Mouse (Mus musculus) c-Kit-negative CD71-positive TER-119-positive erythroid progenitor cells, embryonic 14.5 days (primary cell): ENCODE results near the gene Hcn3.
A peak's percentile ranks its signal among the peaks of the same experiment; 100 is the strongest.

Source experiments
- DNase-seq: peaks from one replicate; pipeline ENCODE4 v3.0.0-alpha.2; 2013; ENCODE audit warnings: low read depth, low spot score

The Hcn3 gene

GRCm38 (mm10) chr3:89147101-89147978 is 12.7 kb downstream of the Hcn3 start:
- DNase-seq, result peak; percentile 60

GRCm38 (mm10) chr3:89145566-89145965 is 14.4 kb downstream of the Hcn3 start:
- no peak for DNase-seq

GRCm38 (mm10) chr3:89144821-89145220 is 15.2 kb downstream of the Hcn3 start:
- no peak for DNase-seq

- peak; percentile 52 for DNase-seq
Measured at GRCm38 (mm10) chr3:89136365-89136764, 23.6 kb downstream of the Hcn3 start.

GRCm38 (mm10) chr3:89135958-89136357 is 24.0 kb downstream of the Hcn3 start, which contains the start of gene Pklr:
Gene Pklr, plus strand, starts transcription at chr3:89136142.
- peak; percentile 49 for DNase-seq

GRCm38 (mm10) chr3:89133752-89134151 is 26.2 kb downstream of the Hcn3 start:
- DNase-seq, result peak; percentile 42

- no peak for DNase-seq
Measured at GRCm38 (mm10) chr3:89133063-89133450, 26.9 kb downstream of the Hcn3 start.

GRCm38 (mm10) chr3:89132285-89133062 is 27.5 kb downstream of the Hcn3 start:
- DNase-seq, result peak; percentile 67

GRCm38 (mm10) chr3:89131816-89132215 is 28.2 kb downstream of the Hcn3 start:
- no peak for DNase-seq

GRCm38 (mm10) chr3:89129908-89130307 is 30.1 kb downstream of the Hcn3 start:
- DNase-seq, result no peak

- no peak for DNase-seq
Measured at GRCm38 (mm10) chr3:89125981-89126380, 34.0 kb downstream of the Hcn3 start.

- no peak for DNase-seq
Measured at GRCm38 (mm10) chr3:89124241-89124640, 35.8 kb downstream of the Hcn3 start.

GRCm38 (mm10) chr3:89123313-89123712 is 36.7 kb downstream of the Hcn3 start:
- DNase-seq, result no peak

- peak; percentile 57 for DNase-seq
Measured at GRCm38 (mm10) chr3:89115522-89115921, 44.5 kb downstream of the Hcn3 start.

GRCm38 (mm10) chr3:89113058-89113457 is 46.9 kb downstream of the Hcn3 start:
- no peak for DNase-seq

- no peak for DNase-seq
Measured at GRCm38 (mm10) chr3:89108146-89108545, 51.9 kb downstream of the Hcn3 start.

GRCm38 (mm10) chr3:89107545-89107944 is 52.5 kb downstream of the Hcn3 start:
- no peak for DNase-seq

GRCm38 (mm10) chr3:89106881-89107280 is 53.1 kb downstream of the Hcn3 start:
- no peak for DNase-seq

GRCm38 (mm10) chr3:89103291-89103595 is 56.8 kb downstream of the Hcn3 start:
- DNase-seq, result no peak

- DNase-seq, result no peak
Measured at GRCm38 (mm10) chr3:89102495-89103290, 57.3 kb downstream of the Hcn3 start.

- peak; percentile 98 for DNase-seq
Measured at GRCm38 (mm10) chr3:89101812-89102494, 58.0 kb downstream of the Hcn3 start, which contains the start of gene Fdps. Gene Fdps, minus strand, starts transcription at chr3:89101959.
